Mouse (Mus musculus): ENCODE data around the gene Chmp4b.

The Chmp4b gene

DNA sequence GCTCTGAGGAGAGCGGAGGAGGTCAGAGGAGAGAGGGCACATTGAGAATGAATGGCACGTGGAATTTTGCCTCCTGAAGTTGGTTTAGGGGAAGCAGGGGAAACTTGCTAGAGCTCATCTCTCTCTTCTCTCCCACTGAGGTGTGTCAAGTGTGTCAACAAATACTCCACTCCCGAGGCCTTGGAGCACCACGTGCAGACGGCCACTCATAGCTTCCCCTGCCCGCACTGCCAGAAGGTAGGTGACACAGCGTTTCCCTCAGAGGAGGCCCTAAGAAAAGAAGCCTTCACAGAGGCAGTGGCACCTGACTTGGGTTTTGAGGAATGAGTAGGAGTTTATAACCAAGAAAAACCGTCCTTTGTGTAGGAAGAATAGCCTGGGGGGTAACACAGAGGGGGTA, 10.3 kb upstream of the Chmp4b start:
- no peak for DNase-seq (ENCODE audit: low spot score in 2 of 2)

GRCm38 (mm10) chr2:154642005-154642459, 9.5 kb upstream of the Chmp4b start:
- no peak for DNase-seq (ENCODE audit: low spot score in 2 of 2)

GRCm38 (mm10) chr2:154642712-154643385, 8.7 kb upstream of the Chmp4b start:
- DNase-seq (ENCODE audit: low spot score in 2 of 2) = no peak

GRCm38 (mm10) chr2:154646634-154647033, 4.9 kb upstream of the Chmp4b start:
- DNase-seq (ENCODE audit: low spot score in 2 of 2) = peak in 1 of 2 experiments; percentile 31

- DNase-seq (ENCODE audit: low spot score in 2 of 2) = no peak
Observed at GRCm38 (mm10) chr2:154648086-154648485, 3.4 kb upstream of the Chmp4b start.

- no peak for DNase-seq (ENCODE audit: low spot score in 2 of 2)
Observed at GRCm38 (mm10) chr2:154650404-154650803, 1.1 kb upstream of the Chmp4b start.

GRCm38 (mm10) chr2:154654976-154655375, 3.5 kb downstream of the Chmp4b start:
- DNase-seq (ENCODE audit: low spot score in 2 of 2) = no peak

DNA sequence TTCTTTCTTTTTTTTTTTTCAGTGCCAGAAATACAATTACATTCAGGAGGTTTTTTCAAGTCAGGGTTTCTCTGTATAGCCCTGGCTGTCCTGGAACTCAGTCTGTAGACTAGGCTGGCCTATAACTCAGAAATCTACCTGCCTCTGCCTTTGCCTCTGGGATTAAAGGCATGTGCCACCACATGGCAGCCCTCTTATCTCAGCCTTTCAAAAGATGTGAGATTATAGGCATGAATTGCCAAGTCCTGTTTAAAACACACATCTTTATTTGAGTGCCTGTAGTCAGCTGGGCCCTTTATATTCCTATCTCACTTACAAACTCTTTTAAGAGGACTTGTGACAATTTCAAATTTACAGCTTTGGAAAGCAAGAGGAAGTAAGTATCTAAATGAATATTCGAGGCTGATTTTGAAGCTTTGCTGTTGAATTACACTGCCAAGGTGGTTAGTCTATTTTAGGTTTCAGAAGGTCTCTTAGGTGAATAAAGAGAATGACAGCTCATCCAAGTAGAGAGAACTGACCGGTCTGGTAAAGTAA, 4.4 kb downstream of the Chmp4b start:
- no peak for DNase-seq (ENCODE audit: low spot score in 2 of 2)

- peak; percentile 97 to 99 for DNase-seq (ENCODE audit: low spot score in 2 of 2)
Observed at GRCm38 (mm10) chr2:154656710-154657485, 5.4 kb downstream of the Chmp4b start.

- no peak for DNase-seq (ENCODE audit: low spot score in 2 of 2)
Observed at GRCm38 (mm10) chr2:154657486-154658237, 6.2 kb downstream of the Chmp4b start.

DNA sequence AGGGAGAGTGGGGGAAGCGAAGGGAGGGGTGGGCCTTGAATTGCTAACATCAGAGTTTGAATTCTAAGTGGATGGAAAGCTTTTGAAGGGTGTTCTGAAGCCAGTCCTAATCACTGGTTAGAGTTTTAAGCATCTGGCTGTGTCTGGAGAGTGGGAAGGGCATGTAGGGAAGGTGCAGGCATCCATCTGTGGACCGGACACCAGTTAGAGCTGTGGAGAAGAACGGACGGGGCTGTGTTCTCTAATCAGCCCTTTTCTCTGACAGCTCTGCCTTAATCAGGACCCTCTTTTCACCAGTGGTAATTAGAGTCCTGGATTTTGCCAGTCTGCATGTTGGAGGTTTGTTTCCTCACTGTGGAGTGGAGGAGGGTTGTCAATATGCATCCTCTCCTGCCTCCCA, 7.6 kb downstream of the Chmp4b start:
- no peak for DNase-seq (ENCODE audit: low spot score in 2 of 2)

DNA sequence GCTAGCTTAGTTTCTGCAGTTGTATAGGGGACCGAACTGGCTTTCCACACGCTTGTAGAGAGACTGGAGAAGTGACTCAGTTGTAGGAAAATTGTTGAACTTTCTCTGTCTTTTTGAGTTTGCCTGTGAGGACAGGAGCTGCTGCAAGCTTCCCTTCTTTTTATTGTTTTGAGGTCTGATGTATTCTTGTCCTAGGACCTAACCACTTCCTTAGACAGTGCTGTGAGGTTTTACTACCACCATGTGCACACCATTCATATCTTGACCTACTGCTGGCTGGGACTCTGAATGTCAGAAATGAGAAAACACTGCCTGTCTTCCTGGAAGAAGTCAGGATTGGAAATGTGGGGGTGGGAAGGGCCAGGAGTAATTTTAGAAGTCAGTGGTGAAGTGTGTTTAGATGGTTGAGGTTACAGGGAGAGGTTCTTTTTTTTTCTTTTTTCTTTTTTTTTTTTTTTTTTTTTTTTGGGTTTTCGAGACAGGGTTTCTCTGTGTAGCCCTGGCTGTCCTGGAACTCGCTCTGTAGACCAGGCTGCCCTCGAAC, 8.1 kb downstream of the Chmp4b start:
- no peak for DNase-seq (ENCODE audit: low spot score in 2 of 2)

GRCm38 (mm10) chr2:154668680-154669079, 17.2 kb downstream of the Chmp4b start:
- no peak for DNase-seq (ENCODE audit: low spot score in 2 of 2)

- DNase-seq (ENCODE audit: low spot score in 2 of 2) = peak in 1 of 2 experiments; percentile 45
Observed at GRCm38 (mm10) chr2:154670106-154670505, 18.6 kb downstream of the Chmp4b start.

GRCm38 (mm10) chr2:154670741-154671140, 19.2 kb downstream of the Chmp4b start:
- DNase-seq (ENCODE audit: low spot score in 2 of 2) = no peak

DNA sequence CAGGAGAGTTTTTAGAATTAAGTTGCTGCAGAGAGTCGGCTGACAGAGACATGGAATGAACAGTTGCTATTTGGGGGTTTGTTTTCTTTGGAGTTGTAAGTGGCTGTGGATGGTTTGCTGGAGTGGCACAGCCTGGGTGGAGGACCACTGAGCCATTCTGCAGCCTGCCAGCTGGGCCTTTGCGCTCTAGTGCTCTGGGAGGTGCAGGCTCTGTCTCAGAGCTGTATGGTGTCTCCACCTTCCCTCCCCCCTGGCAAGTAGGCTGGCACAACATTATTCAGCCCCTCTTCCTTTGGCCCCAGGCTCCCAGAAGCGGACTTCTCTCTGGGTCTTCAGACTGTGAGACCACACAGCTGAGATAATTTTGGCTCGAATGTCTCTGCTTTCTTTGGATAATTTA, 22.5 kb downstream of the Chmp4b start:
- DNase-seq (ENCODE audit: low spot score in 2 of 2) = no peak

DNA sequence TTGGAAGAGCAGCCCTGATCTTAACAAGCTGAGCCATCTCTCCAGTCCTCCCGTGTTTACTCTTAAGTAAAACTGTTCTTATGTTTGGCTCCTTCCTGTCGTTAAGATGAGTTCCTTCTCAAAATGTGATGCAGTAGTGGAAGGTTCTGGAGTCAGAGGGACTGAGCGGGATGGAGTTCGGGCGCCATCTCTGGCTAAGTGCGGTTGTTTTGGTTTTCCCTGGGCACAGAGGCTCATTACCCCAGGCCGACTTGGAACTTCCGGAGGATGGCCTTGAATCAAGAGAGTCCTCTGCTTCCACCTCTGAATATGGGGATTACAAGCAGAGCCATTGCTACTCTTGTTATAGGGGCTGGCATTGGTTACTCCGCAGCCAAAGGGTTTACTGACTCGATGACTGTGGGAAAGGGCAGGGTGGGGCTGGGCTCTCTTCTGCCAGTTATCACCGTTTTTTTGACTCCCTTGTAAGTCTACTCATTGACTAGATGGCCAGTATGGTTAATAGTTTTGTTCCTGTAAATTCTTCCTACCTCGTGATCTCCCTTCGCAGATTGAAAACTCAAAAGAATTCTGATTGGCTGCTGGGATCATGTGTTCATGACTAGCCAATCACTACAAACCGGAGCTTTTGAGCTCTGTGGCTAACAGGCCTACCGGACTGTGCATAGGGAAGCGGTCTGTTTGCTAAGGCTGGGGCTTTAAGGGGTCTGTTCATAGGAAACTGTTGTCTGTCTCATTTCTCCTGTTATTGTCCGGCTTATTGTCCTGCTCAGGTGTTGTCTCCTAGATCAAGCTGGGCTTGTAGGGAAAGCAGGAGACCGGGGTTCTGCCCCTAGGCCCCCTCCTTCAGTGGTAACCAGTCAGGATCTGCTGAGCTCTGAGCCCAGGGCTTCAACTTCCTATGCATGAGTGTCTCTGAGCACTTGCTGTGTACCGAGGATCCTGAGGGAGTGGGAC, 25.4 kb downstream of the Chmp4b start:
- DNase-seq (ENCODE audit: low spot score in 2 of 2) = peak in 1 of 2 experiments; percentile 19

GRCm38 (mm10) chr2:154677651-154678139, 26.2 kb downstream of the Chmp4b start:
- DNase-seq (ENCODE audit: low spot score in 2 of 2) = peak; percentile 33 to 43

GRCm38 (mm10) chr2:154678995-154679394, 27.5 kb downstream of the Chmp4b start:
- no peak for DNase-seq (ENCODE audit: low spot score in 2 of 2)

- DNase-seq (ENCODE audit: low spot score in 2 of 2) = no peak
Observed at GRCm38 (mm10) chr2:154680337-154680736, 28.8 kb downstream of the Chmp4b start.
